Mouse (Mus musculus) liver, adult 2 months (tissue): ENCODE data around the gene Hoxc4.

Source experiments
- CTCF ChIP-seq: fragments of 200-500 bp; IDR thresholded peaks from 2 replicates; pipeline ENCODE4 v1.5.1; 2011; ENCODE audit warnings: low read depth, low read length, control low read depth
- POLR2A ChIP-seq: fragments of 200-500 bp; IDR thresholded peaks from 2 replicates; pipeline ENCODE4 v1.6.1; 2011; ENCODE audit warnings: low read length, control low read depth; ENCODE audit not compliant: insufficient read depth; ENCODE audit errors: extremely low read depth

- TF ChIP-seq POLR2A, result no peak
- TF ChIP-seq CTCF, result no peak
Observed at GRCm38 (mm10) chr15:103040601-103041000, 21.9 kb downstream of the Hoxc4 start.
